Mouse (Mus musculus): ENCODE data around the gene Gm8926. TPM values are rescaled to one million over a fixed set of nuclear protein-coding genes. Genes with fewer than 3 reads are reported as not detected.
"Not testable (repeated sequence)": the region's sequence is repeated elsewhere in the genome, so short reads cannot be mapped to it uniquely, and the experiment has no call there.

The Gm8926 gene
- not detected in 2 replicates for total RNA-seq (2014; fragmentation: Nextera tagmentation)
- total RNA-seq (2017) = not detected in 2 replicates
- not detected in 2 replicates for polyA plus RNA-seq (2012)

- H3K36me3 ChIP-seq (replicated peaks); DNase-seq (ENCODE audit: low spot score); H3K9me3 ChIP-seq (replicated peaks); H3K27me3 ChIP-seq (ENCODE audit: insufficient read depth, low read length); H3K4me3 ChIP-seq (ENCODE audit: low read depth, low read length); H3K4me1 ChIP-seq (ENCODE audit: insufficient read depth, low read depth, low read length); ATAC-seq (ENCODE audit: extremely low read depth, insufficient number of reproducible peaks, low FRiP score, poor library complexity, severe bottlenecking): not testable (repeated sequence)
These were observed at the start of gene Gm8926 for GRCm38 (mm10) chr5:11770248-11770647. Gene Gm8926 (plus strand): TSS chr5:11770548.

Other genes with a start within 250 kb of the Gm8926 start
- not detected in 2 replicates for gene Gm6460, start 175.6 kb upstream of the Gm8926 start, total RNA-seq (2014; fragmentation: Nextera tagmentation)
- gene Gm6460, start 175.6 kb upstream of the Gm8926 start, total RNA-seq (2017) = not detected in 2 replicates
- gene Gm6460, start 175.6 kb upstream of the Gm8926 start, polyA plus RNA-seq (2012) = not detected in 2 replicates
- gene Gm8922, start 88.6 kb upstream of the Gm8926 start, total RNA-seq (2014; fragmentation: Nextera tagmentation) = not detected in 2 replicates
- gene Gm8922, start 88.6 kb upstream of the Gm8926 start, total RNA-seq (2017) = not detected in 2 replicates
- not detected in 2 replicates for gene Gm8922, start 88.6 kb upstream of the Gm8926 start, polyA plus RNA-seq (2012)
- not detected in 2 replicates for gene Gm6465, start 75.0 kb downstream of the Gm8926 start, total RNA-seq (2014; fragmentation: Nextera tagmentation)
- gene Gm6465, start 75.0 kb downstream of the Gm8926 start, total RNA-seq (2017) = not detected in 2 replicates
- not detected in 2 replicates for gene Gm6465, start 75.0 kb downstream of the Gm8926 start, polyA plus RNA-seq (2012)
- not detected in 2 replicates for gene 4933402N22Rik, start 147.5 kb downstream of the Gm8926 start, total RNA-seq (2014; fragmentation: Nextera tagmentation)
- gene 4933402N22Rik, start 147.5 kb downstream of the Gm8926 start, total RNA-seq (2017) = not detected in 2 replicates
- gene 4933402N22Rik, start 147.5 kb downstream of the Gm8926 start, polyA plus RNA-seq (2012) = not detected in 2 replicates

Measured in G1E (cell line).